Mouse (Mus musculus): ENCODE data around the gene Doc2a. TPM values are rescaled to one million over a fixed set of nuclear protein-coding genes. Genes with fewer than 3 reads are reported as not detected.

Gene Doc2a
- polyA plus RNA-seq (2012; rRNA removed): 45.9 and 52.6 TPM in 2 replicates

GRCm38 (mm10) chr7:126847116-126847420 lies at the start of gene Doc2a:
Doc2a (plus strand) TSS chr7:126847416.
- peak within 1 kb of the TSS; percentile 16 for H3K27ac ChIP-seq (ENCODE audit: insufficient read depth, low read length)
- H3K4me3 ChIP-seq (ENCODE audit: insufficient read depth, low read length): peak within 1 kb of the TSS; percentile 40

DNA sequence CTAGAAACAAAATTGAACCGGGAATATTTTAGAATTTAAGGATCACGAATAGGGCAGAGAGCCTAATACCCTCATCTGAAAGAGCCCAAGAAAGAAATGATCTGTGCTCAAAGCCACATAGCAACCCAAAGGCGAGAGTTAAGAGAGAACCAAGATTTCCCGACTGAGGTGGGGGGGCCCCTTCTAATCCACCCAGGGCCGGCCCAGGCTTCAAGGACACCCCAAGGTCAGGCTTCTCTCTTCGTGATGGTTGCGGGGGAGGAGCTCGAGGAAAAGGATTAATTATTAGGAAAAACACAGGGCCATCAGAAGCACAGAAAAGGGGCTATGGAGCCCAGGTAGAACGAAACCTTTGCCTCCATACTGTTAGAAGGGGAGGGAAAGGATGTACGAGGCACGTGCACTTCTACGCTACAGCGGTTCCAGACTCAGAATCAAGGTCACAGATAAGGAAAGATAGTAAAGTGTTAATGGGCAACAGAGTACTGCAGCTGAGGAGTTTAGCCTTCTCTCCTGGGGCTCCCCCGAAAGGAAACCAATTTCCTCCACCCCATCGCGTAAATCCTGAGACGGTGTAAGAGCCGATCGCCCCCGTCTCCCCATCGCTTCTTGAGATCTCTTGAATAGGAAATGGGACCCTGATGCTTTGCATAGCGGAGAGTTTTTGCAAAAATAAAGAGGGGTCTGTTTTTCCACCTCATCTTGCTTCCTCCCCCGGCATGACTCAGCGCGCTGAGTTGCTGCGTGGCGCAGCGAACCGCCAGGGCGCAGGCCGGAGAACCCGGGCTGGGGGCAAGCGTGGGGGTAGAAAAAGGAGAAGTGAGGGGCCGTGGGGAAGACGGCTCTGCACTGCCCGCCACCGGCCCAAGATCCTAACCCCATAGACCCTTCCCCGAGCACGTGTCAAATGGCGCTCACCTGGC lies 48.8 kb upstream of the Doc2a start:
- Histone ChIP-seq H3K4me3 (ENCODE audit: insufficient read depth, low read length) (peak overlapping the region; percentile 90), H3K27ac (ENCODE audit: insufficient read depth, low read length) (peak overlapping the region; percentile 99), H3K4me1 (ENCODE audit: control insufficient read depth, insufficient read depth, low read length) (no peaks in the 10 kb centered on the region; the same call in 1 of the 2 replicates)
- TF ChIP-seq POLR2A (IDR thresholded peaks at IDR 0.05; ENCODE audit: extremely low read depth, insufficient read depth, low read length): peak; percentile 28; the same call in 1 of the 2 replicates
- TF ChIP-seq CTCF (IDR thresholded peaks at IDR 0.05; ENCODE audit: extremely low read depth, insufficient read depth, low read length): no peak

More at GRCm38 (mm10) chr7:126847116-126847420, at the start of gene Doc2a:
- H3K4me1 ChIP-seq (ENCODE audit: control insufficient read depth, insufficient read depth, low read length): no peaks in the 10 kb centered on the region
- TF ChIP-seq CTCF (IDR thresholded peaks at IDR 0.05; ENCODE audit: extremely low read depth, insufficient read depth, low read length) (no peak), POLR2A (IDR thresholded peaks at IDR 0.05; ENCODE audit: extremely low read depth, insufficient read depth, low read length) (no peak)

- Histone ChIP-seq H3K27ac (ENCODE audit: insufficient read depth, low read length) (peak overlapping the region; percentile 99), H3K4me1 (ENCODE audit: control insufficient read depth, insufficient read depth, low read length) (no peaks in the 10 kb centered on the region; the same call in 1 of the 2 replicates), H3K4me3 (ENCODE audit: insufficient read depth, low read length) (peak overlapping the region; percentile 90)
- TF ChIP-seq CTCF (IDR thresholded peaks at IDR 0.05; ENCODE audit: extremely low read depth, insufficient read depth, low read length) (0 out of 2 replicates have a peak, but pooled peaks have one; percentile 0), POLR2A (IDR thresholded peaks at IDR 0.05; ENCODE audit: extremely low read depth, insufficient read depth, low read length) (peak; percentile 99)
Observed at GRCm38 (mm10) chr7:126799050-126799467, 48.2 kb upstream of the Doc2a start.

DNA sequence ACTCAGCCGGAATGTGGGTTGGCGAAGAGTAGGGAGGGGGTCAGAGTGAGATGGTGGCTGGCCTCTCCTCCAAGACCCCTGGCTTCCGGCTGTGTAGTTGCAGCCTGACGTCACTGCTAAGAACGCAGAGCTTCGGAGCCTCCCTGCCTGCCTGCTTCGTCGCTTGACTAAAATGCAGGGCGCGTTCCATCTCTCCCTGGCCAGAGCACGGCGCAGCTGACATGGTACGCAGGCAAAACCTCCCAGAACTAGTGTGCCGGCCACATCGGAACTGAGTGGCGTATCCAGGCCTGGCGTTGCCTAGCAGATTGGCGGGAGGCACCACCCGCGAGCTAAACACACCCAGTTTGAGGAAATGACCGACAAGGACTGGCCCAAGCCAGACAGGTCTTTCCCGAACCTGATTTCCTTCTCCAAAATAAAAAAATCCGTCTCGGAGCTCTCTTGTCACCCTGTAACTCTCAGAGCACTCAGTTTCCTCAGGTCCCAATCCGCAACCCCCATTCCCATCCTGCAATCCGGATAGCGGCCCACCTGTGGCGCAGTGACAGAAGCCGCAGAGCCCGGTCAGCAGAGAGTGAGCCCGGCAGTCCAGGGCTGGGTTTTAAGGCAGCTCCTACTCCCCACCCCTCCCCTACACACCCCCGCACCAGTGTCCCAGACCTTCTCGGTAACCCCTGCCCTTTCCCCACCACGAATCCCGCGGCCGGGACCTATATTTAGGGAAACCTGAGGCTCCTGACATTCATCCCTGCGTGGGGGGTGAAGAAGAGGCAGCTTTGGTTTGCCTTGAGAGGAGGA lies 47.5 kb upstream of the Doc2a start:
- TF ChIP-seq CTCF (IDR thresholded peaks at IDR 0.05; ENCODE audit: extremely low read depth, insufficient read depth, low read length) (peak; percentile 32; the same call in 1 of the 2 replicates), POLR2A (IDR thresholded peaks at IDR 0.05; ENCODE audit: extremely low read depth, insufficient read depth, low read length) (peak; percentile 93)
- H3K27ac ChIP-seq (ENCODE audit: insufficient read depth, low read length): peak overlapping the region; percentile 92
- peak overlapping the region; percentile 90 for H3K4me3 ChIP-seq (ENCODE audit: insufficient read depth, low read length)
- no peaks in the 10 kb centered on the region; the same call in 1 of the 2 replicates for H3K4me1 ChIP-seq (ENCODE audit: control insufficient read depth, insufficient read depth, low read length)

GRCm38 (mm10) chr7:126800269-126801056 lies 46.8 kb upstream of the Doc2a start:
- peak overlapping the region; percentile 92 for H3K27ac ChIP-seq (ENCODE audit: insufficient read depth, low read length)
- no peaks in the 10 kb centered on the region; the same call in 1 of the 2 replicates for H3K4me1 ChIP-seq (ENCODE audit: control insufficient read depth, insufficient read depth, low read length)
- peak overlapping the region; percentile 90 for H3K4me3 ChIP-seq (ENCODE audit: insufficient read depth, low read length)
- TF ChIP-seq POLR2A (IDR thresholded peaks at IDR 0.05; ENCODE audit: extremely low read depth, insufficient read depth, low read length): peak; percentile 41; the same call in 1 of the 2 replicates
- TF ChIP-seq CTCF (IDR thresholded peaks at IDR 0.05; ENCODE audit: extremely low read depth, insufficient read depth, low read length): no peak

- TF ChIP-seq CTCF (IDR thresholded peaks at IDR 0.05; ENCODE audit: extremely low read depth, insufficient read depth, low read length): no peak
- no peak for TF ChIP-seq POLR2A (IDR thresholded peaks at IDR 0.05; ENCODE audit: extremely low read depth, insufficient read depth, low read length)
- peak overlapping the region; percentile 92; the same call in 1 of the 2 replicates for H3K27ac ChIP-seq (ENCODE audit: insufficient read depth, low read length)
- no peak overlapping the region for H3K4me3 ChIP-seq (ENCODE audit: insufficient read depth, low read length)
- H3K4me1 ChIP-seq (ENCODE audit: control insufficient read depth, insufficient read depth, low read length): no peaks in the 10 kb centered on the region; the same call in 1 of the 2 replicates
Observed at GRCm38 (mm10) chr7:126801057-126801422, 46.2 kb upstream of the Doc2a start.

DNA sequence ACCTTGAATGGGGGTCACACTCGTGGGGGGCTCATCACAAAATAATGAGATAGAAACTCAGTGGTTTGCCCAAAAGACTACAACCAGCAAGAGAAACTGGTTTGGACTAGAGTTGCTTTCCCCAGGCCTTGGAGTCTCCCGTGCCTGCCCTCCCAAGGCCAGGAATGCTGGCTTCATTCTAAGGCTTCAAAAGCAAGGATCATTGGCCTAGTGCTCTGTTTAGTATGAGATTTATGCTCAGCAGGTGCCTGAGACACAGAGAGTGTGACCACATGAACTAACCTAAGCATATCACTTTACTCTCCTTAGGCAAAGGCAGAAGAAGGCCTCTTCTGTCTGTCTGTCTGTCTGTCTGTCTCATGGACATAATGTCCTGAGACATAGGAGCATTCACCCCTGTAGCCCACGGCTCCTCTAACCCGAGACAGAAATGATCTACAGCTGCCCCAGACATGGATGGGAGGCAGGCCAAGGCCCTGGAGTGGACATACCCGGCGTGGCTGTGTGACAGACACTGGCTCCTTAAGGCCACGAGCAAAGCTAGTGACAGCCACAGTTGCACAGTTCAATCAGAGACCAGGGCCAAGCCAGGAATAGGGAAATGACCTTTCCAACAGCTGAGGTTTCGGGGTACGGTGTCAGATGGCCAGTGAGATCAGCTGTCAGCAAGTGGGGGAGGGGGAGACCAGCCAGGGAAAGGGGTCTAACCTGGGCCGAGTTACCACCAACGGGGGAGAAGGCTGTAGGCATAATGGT lies 44.9 kb upstream of the Doc2a start:
- no peaks in the 10 kb centered on the region; the same call in 1 of the 2 replicates for H3K4me1 ChIP-seq (ENCODE audit: control insufficient read depth, insufficient read depth, low read length)
- no peak overlapping the region for H3K4me3 ChIP-seq (ENCODE audit: insufficient read depth, low read length)
- H3K27ac ChIP-seq (ENCODE audit: insufficient read depth, low read length): no peak overlapping the region
- TF ChIP-seq CTCF (IDR thresholded peaks at IDR 0.05; ENCODE audit: extremely low read depth, insufficient read depth, low read length) (no peak), POLR2A (IDR thresholded peaks at IDR 0.05; ENCODE audit: extremely low read depth, insufficient read depth, low read length) (no peak)

DNA sequence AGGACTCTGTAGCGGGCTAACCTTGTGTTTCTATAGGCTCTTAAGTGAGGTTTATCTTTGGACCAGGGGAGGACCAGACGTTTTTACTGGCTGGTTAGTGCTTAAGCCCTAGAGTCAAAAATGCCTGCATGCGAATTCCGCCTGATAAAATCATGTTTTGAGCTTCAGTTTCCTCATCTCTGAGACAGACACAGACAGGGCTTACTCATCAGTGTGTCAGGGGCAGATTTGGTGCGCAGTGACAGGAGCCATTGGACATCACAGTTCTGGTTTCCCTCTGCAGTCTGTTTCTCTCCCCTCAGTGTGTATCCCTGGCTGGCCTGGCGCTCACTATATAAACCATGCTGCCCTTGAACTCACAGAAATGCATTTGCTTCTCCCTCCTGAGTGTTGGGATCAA lies 44.0 kb upstream of the Doc2a start:
- H3K4me3 ChIP-seq (ENCODE audit: insufficient read depth, low read length): no peak overlapping the region
- TF ChIP-seq POLR2A (IDR thresholded peaks at IDR 0.05; ENCODE audit: extremely low read depth, insufficient read depth, low read length): no peak
- no peak for TF ChIP-seq CTCF (IDR thresholded peaks at IDR 0.05; ENCODE audit: extremely low read depth, insufficient read depth, low read length)
- H3K4me1 ChIP-seq (ENCODE audit: control insufficient read depth, insufficient read depth, low read length): no peaks in the 10 kb centered on the region; the same call in 1 of the 2 replicates
- H3K27ac ChIP-seq (ENCODE audit: insufficient read depth, low read length): no peak overlapping the region
